Comparison of ENCODE assay signal across 30 mouse cellular contexts in genomic region chr1:39374231-39374809, GRCm38 (mm10). TPM values are rescaled to one million over a fixed set of nuclear protein-coding genes. Genes with fewer than 3 reads are reported as not detected.
DNase-seq lines count a peak whose midpoint lies in the region; ATAC-seq and TF ChIP-seq lines count a peak whose summit lies in the region.
"Had no signal": no experiment of that assay in that cellular context is flagged by ENCODE, and none has a peak within 500 bp of the region (broad histone marks: within the 10 kb centered on the region; RNA-seq: fewer than 3 reads in every experiment).

No protein-coding gene starts in this region.

- no peaks in the 10 kb centered on the region for H3K27me3 ChIP-seq in forebrain, embryonic 11.5 days (ENCODE audit: control insufficient read depth, insufficient read depth, low read length)
- H3K27me3 ChIP-seq in forebrain, embryonic 16.5 days (replicated peaks; ENCODE audit: control insufficient read depth, insufficient read depth, low read length): no peaks in the 10 kb centered on the region
- no peaks in the 10 kb centered on the region for H3K27me3 ChIP-seq in neural tube, embryonic 11.5 days (ENCODE audit: control insufficient read depth, insufficient read depth, low read length)
- H3K27me3 ChIP-seq in neural tube, embryonic 15.5 days (replicated peaks): no peaks in the 10 kb centered on the region
- H3K27me3 ChIP-seq in hindbrain, embryonic 12.5 days: no peaks in the 10 kb centered on the region
- H3K27me3 ChIP-seq: embryonic facial prominence, embryonic 15.5 days; forebrain, embryonic 15.5 days; megakaryocyte, embryonic 14.5 days; midbrain, embryonic 13.5 days had no signal

- 89% methylated on average over 5 of the region's 5 CpGs for WGBS in forebrain, embryonic 11.5 days
- WGBS in forebrain, embryonic 16.5 days: 83% methylated on average over 5 of the region's 5 CpGs
- 90% methylated on average over 5 of the region's 5 CpGs for WGBS in neural tube, embryonic 11.5 days
- 89% methylated on average over 5 of the region's 5 CpGs for WGBS in neural tube, embryonic 15.5 days
- WGBS in hindbrain, embryonic 12.5 days: 93% methylated on average over 5 of the region's 5 CpGs

- no peak overlapping the region for H3K4me3 ChIP-seq in forebrain, embryonic 11.5 days (ENCODE audit: low read depth, low read length)
- H3K4me3 ChIP-seq in forebrain, embryonic 16.5 days (replicated peaks; ENCODE audit: low read length): no peak overlapping the region
- no peak overlapping the region for H3K4me3 ChIP-seq in layer of hippocampus, adult 2 months
- H3K4me3 ChIP-seq in neural tube, embryonic 11.5 days (ENCODE audit: low read depth, low read length): no peak overlapping the region
- no peak overlapping the region for H3K4me3 ChIP-seq in neural tube, embryonic 15.5 days (replicated peaks)
- no peak overlapping the region for H3K4me3 ChIP-seq in hindbrain, embryonic 12.5 days
- H3K4me3 ChIP-seq: embryonic facial prominence, embryonic 15.5 days; forebrain, embryonic 15.5 days; left cerebral cortex, adult 2 months; megakaryocyte, embryonic 14.5 days; midbrain, embryonic 13.5 days had no signal

- H3K4me1 ChIP-seq in forebrain, embryonic 11.5 days (replicated peaks; ENCODE audit: control insufficient read depth, insufficient read depth, low read length): peaks cover 1% of the 10 kb centered on the region
- peaks cover 4% of the 10 kb centered on the region for H3K4me1 ChIP-seq in forebrain, embryonic 16.5 days (replicated peaks; ENCODE audit: control insufficient read depth, insufficient read depth, low read length)
- H3K4me1 ChIP-seq in neural tube, embryonic 11.5 days (ENCODE audit: control insufficient read depth, insufficient read depth, low read length): peaks cover 2% of the 10 kb centered on the region; the same call in 1 of the 2 replicates
- peaks cover 4% of the 10 kb centered on the region for H3K4me1 ChIP-seq in neural tube, embryonic 15.5 days
- H3K4me1 ChIP-seq in hindbrain, embryonic 12.5 days: peaks cover 5% of the 10 kb centered on the region

- ATAC-seq in forebrain, embryonic 11.5 days (replicated peaks; ENCODE audit: low FRiP score): no peak
- no peak for ATAC-seq in forebrain, embryonic 16.5 days
- no peak for ATAC-seq in neural tube, embryonic 11.5 days (ENCODE audit: insufficient read depth, low FRiP score, low TSS enrichment)
- ATAC-seq in neural tube, embryonic 15.5 days (ENCODE audit: low FRiP score): no peak
- no peak for ATAC-seq in hindbrain, embryonic 12.5 days (ENCODE audit: low FRiP score)
- ATAC-seq: forebrain, embryonic 15.5 days; hindbrain, postnatal 0 days; intestine, embryonic 16.5 days; lung, postnatal 0 days; midbrain, embryonic 13.5 days had no signal

- H3K4me2 ChIP-seq in forebrain, embryonic 11.5 days (ENCODE audit: low read depth, low read length, severe bottlenecking): no peak overlapping the region
- H3K4me2 ChIP-seq in forebrain, embryonic 16.5 days (ENCODE audit: low read length): no peak overlapping the region
- H3K4me2 ChIP-seq in neural tube, embryonic 11.5 days (ENCODE audit: low read depth): no peak overlapping the region
- no peak overlapping the region for H3K4me2 ChIP-seq in neural tube, embryonic 15.5 days
- H3K4me2 ChIP-seq in hindbrain, embryonic 12.5 days (replicated peaks): no peak overlapping the region
- H3K4me2 ChIP-seq: embryonic facial prominence, embryonic 15.5 days; forebrain, embryonic 15.5 days; midbrain, embryonic 13.5 days had no signal

- H3K36me3 ChIP-seq in forebrain, embryonic 11.5 days (ENCODE audit: control insufficient read depth, insufficient read depth, low read length): peaks cover 18% of the 10 kb centered on the region; the same call in 1 of the 2 replicates
- peaks cover 25% of the 10 kb centered on the region for H3K36me3 ChIP-seq in forebrain, embryonic 16.5 days (ENCODE audit: control insufficient read depth, insufficient read depth)
- H3K36me3 ChIP-seq in neural tube, embryonic 11.5 days (ENCODE audit: control insufficient read depth, insufficient read depth, low read length): peaks cover 6% of the 10 kb centered on the region
- peaks cover 51% of the 10 kb centered on the region for H3K36me3 ChIP-seq in neural tube, embryonic 15.5 days
- H3K36me3 ChIP-seq in hindbrain, embryonic 12.5 days: peaks cover 61% of the 10 kb centered on the region

- no peaks in the 10 kb centered on the region for H3K9me3 ChIP-seq in forebrain, embryonic 11.5 days (ENCODE audit: control insufficient read depth, low read length)
- no peaks in the 10 kb centered on the region for H3K9me3 ChIP-seq in forebrain, embryonic 16.5 days (ENCODE audit: control insufficient read depth, low read length)
- H3K9me3 ChIP-seq in neural tube, embryonic 11.5 days (ENCODE audit: control insufficient read depth, low read length): no peaks in the 10 kb centered on the region
- no peaks in the 10 kb centered on the region for H3K9me3 ChIP-seq in neural tube, embryonic 15.5 days (replicated peaks)
- H3K9me3 ChIP-seq in hindbrain, embryonic 12.5 days (replicated peaks): no peaks in the 10 kb centered on the region
- H3K9me3 ChIP-seq: embryonic facial prominence, embryonic 15.5 days; forebrain, embryonic 15.5 days; megakaryocyte, embryonic 14.5 days; midbrain, embryonic 13.5 days had no signal

- peak; percentile 41 for DNase-seq in forebrain, embryonic 11.5 days (ENCODE audit: low spot score)
- no peak for DNase-seq in layer of hippocampus, adult 2 months (ENCODE audit: low spot score in 2 of 2)
- DNase-seq in layer of hippocampus, postnatal 25 days (ENCODE audit: extremely low spot score in 1 of 2, low spot score in 1 of 2): no peak
- DNase-seq in neural tube, embryonic 11.5 days (ENCODE audit: low spot score): peak; percentile 7
- DNase-seq: adrenal gland, postnatal 25 days; cerebellum, adult 11-12 months; cerebellum, adult 9-11 months; gastrocnemius, postnatal 10 days; heart, postnatal 14 days; kidney, adult 9 months; kidney, postnatal 14 days; left cerebral cortex, postnatal 4 days; liver; lung, adult 18-20 months; lung, postnatal 4 days; right cerebral cortex, adult 18-20 months; spleen, adult 18-20 months; thymus, adult 2 months; thymus, postnatal 36 days had no signal

- no peak for TF ChIP-seq CTCF in layer of hippocampus, adult 2 months (conservative IDR thresholded peaks at IDR 0.05)

- no peak overlapping the region for H3K9ac ChIP-seq in forebrain, embryonic 11.5 days (ENCODE audit: low read length)
- no peak overlapping the region for H3K9ac ChIP-seq in forebrain, embryonic 16.5 days (replicated peaks; ENCODE audit: low read depth, low read length)
- no peak overlapping the region for H3K9ac ChIP-seq in neural tube, embryonic 11.5 days (ENCODE audit: low read length)
- H3K9ac ChIP-seq in neural tube, embryonic 15.5 days (replicated peaks): no peak overlapping the region
- no peak overlapping the region for H3K9ac ChIP-seq in hindbrain, embryonic 12.5 days
- H3K9ac ChIP-seq: embryonic facial prominence, embryonic 15.5 days; forebrain, embryonic 15.5 days; midbrain, embryonic 13.5 days had no signal

- no peak overlapping the region for H3K27ac ChIP-seq in forebrain, embryonic 11.5 days (ENCODE audit: low read depth, low read length)
- no peak overlapping the region for H3K27ac ChIP-seq in forebrain, embryonic 16.5 days (ENCODE audit: low read length)
- H3K27ac ChIP-seq in layer of hippocampus, adult 2 months: peak overlapping the region; percentile 33; the same call in 1 of the 2 replicates
- H3K27ac ChIP-seq in neural tube, embryonic 11.5 days (ENCODE audit: low read depth, low read length): no peak overlapping the region
- no peak overlapping the region for H3K27ac ChIP-seq in neural tube, embryonic 15.5 days (replicated peaks)
- H3K27ac ChIP-seq in hindbrain, embryonic 12.5 days: no peak overlapping the region
- H3K27ac ChIP-seq: embryonic facial prominence, embryonic 15.5 days; forebrain, embryonic 15.5 days; hindbrain, postnatal 0 days; left cerebral cortex, adult 2 months; midbrain, embryonic 13.5 days had no signal

RNA-seq across cellular contexts. Expression of gene Rpl31, which starts 6.7 kb away (rescaled TPM):
- polyA plus RNA-seq in forebrain, embryonic 11.5 days (2014; fragmentation: Nextera tagmentation; extraction: Ambion mirVana): 441 and 442 TPM in 2 replicates
- polyA plus RNA-seq in forebrain, embryonic 16.5 days (2015; fragmentation: Nextera tagmentation; extraction: Ambion mirVana): 288 and 293 TPM in 2 replicates
- 100 to 1,000 TPM; 538 to 549 TPM for total RNA-seq in layer of hippocampus, adult 2 months (2021)
- 100 to 1,000 TPM; 535 to 544 TPM for total RNA-seq in layer of hippocampus, postnatal 25 days (2021)
- polyA plus RNA-seq in neural tube, embryonic 11.5 days (2014; fragmentation: Nextera tagmentation; extraction: Ambion mirVana): 451 and 507 TPM in 2 replicates
- 329 and 348 TPM in 2 replicates for polyA plus RNA-seq in neural tube, embryonic 15.5 days (2015; fragmentation: Nextera tagmentation; extraction: Ambion mirVana)
- polyA plus RNA-seq in hindbrain, embryonic 12.5 days (2016; fragmentation: Nextera tagmentation; extraction: Ambion mirVana): 344 and 432 TPM in 2 replicates

Comparison
In these comparisons a context has a peak if more than half of its experiments do, and no peak if none do; other contexts are left out.
1. DNase-seq: peak in forebrain, embryonic 11.5 days (single experiment) and neural tube, embryonic 11.5 days (single experiment); none in layer of hippocampus, adult 2 months (0 of 2) and layer of hippocampus, postnatal 25 days (0 of 2).